Mouse (Mus musculus): ENCODE data around the gene Fcgr3. TPM values are rescaled to one million over a fixed set of nuclear protein-coding genes. Genes with fewer than 3 reads are reported as not detected.
"Not testable (repeated sequence)": the region's sequence is repeated elsewhere in the genome, so short reads cannot be mapped to it uniquely, and the experiment has no call there.

Gene Fcgr3
- polyA plus RNA-seq (2016; fragmentation: Nextera tagmentation; extraction: Ambion mirVana): 3.8 and 5.5 TPM in 2 replicates

GRCm38 (mm10) chr1:171064491-171065242 is at the start of gene Fcgr3:
Gene Fcgr3 (minus strand): TSS chr1:171064935.
- H3K27ac ChIP-seq (replicated peaks); H3K36me3 ChIP-seq (replicated peaks); H3K9me3 ChIP-seq: not testable (repeated sequence)
- 1% methylated on average over 45 of the region's 75 CpGs for WGBS
- H3K27me3 ChIP-seq (replicated peaks; ENCODE audit: low read depth, poor library complexity, severe bottlenecking): peaks cover 48% of the 10 kb centered on the region
- peak within 1 kb of the TSS; percentile 48 for H3K4me3 ChIP-seq
- peaks cover 13% of the 10 kb centered on the region for H3K4me1 ChIP-seq
- peak; percentile 88 for DNase-seq (ENCODE audit: low spot score)

GRCm38 (mm10) chr1:171113873-171114299 is 49.2 kb upstream of the Fcgr3 start, which contains the start of gene Cfap126:
Gene Cfap126 (plus strand): TSS chr1:171113918.
- no peaks in the 10 kb centered on the region for H3K27me3 ChIP-seq (replicated peaks; ENCODE audit: low read depth, poor library complexity, severe bottlenecking)
- H3K4me3 ChIP-seq: peak within 1 kb of the TSS; percentile 68
- H3K4me1 ChIP-seq: peaks cover 20% of the 10 kb centered on the region
- WGBS: under 1% methylated on average over 24 of the region's 24 CpGs
- H3K9me3 ChIP-seq: no peaks in the 10 kb centered on the region
- H3K27ac ChIP-seq (replicated peaks): peak within 1 kb of the TSS; percentile 87
- peak; percentile 81 for DNase-seq (ENCODE audit: low spot score)
- no peaks in the 10 kb centered on the region for H3K36me3 ChIP-seq (replicated peaks)

- Histone ChIP-seq H3K4me1 (peaks cover 20% of the 10 kb centered on the region), H3K4me3 (no peak overlapping the region), H3K27me3 (replicated peaks; ENCODE audit: low read depth, poor library complexity, severe bottlenecking) (no peaks in the 10 kb centered on the region), H3K36me3 (replicated peaks) (no peaks in the 10 kb centered on the region), H3K27ac (replicated peaks) (no peak overlapping the region), H3K9me3 (no peaks in the 10 kb centered on the region)
- WGBS: 77% methylated on average over 4 of the region's 4 CpGs
- DNase-seq (ENCODE audit: low spot score): no peak
Measured at GRCm38 (mm10) chr1:171112986-171113385, 48.3 kb upstream of the Fcgr3 start.

- peak overlapping the region; percentile 67 for H3K4me3 ChIP-seq
- no peaks in the 10 kb centered on the region for H3K27me3 ChIP-seq (replicated peaks; ENCODE audit: low read depth, poor library complexity, severe bottlenecking)
- H3K36me3 ChIP-seq (replicated peaks): no peaks in the 10 kb centered on the region
- WGBS: 3% methylated on average over 15 of the region's 15 CpGs
- DNase-seq (ENCODE audit: low spot score): peak; percentile 73
- peak overlapping the region; percentile 69 for H3K27ac ChIP-seq (replicated peaks)
- no peaks in the 10 kb centered on the region for H3K9me3 ChIP-seq
- peaks cover 20% of the 10 kb centered on the region for H3K4me1 ChIP-seq
Measured at GRCm38 (mm10) chr1:171111781-171112575, 47.2 kb upstream of the Fcgr3 start.

GRCm38 (mm10) chr1:171111020-171111780 is 46.5 kb upstream of the Fcgr3 start:
- peaks cover 20% of the 10 kb centered on the region for H3K4me1 ChIP-seq
- no peaks in the 10 kb centered on the region for H3K36me3 ChIP-seq (replicated peaks)
- H3K27me3 ChIP-seq (replicated peaks; ENCODE audit: low read depth, poor library complexity, severe bottlenecking): no peaks in the 10 kb centered on the region
- peak overlapping the region; percentile 86 for H3K27ac ChIP-seq (replicated peaks)
- peak overlapping the region; percentile 67 for H3K4me3 ChIP-seq
- H3K9me3 ChIP-seq: no peaks in the 10 kb centered on the region
- WGBS: under 1% methylated on average over 38 of the region's 38 CpGs
- DNase-seq (ENCODE audit: low spot score): peak; percentile 95

GRCm38 (mm10) chr1:171110659-171111019 is 45.9 kb upstream of the Fcgr3 start:
- H3K4me1 ChIP-seq: peaks cover 20% of the 10 kb centered on the region
- DNase-seq (ENCODE audit: low spot score): peak; percentile 70
- peak overlapping the region; percentile 86 for H3K27ac ChIP-seq (replicated peaks)
- peak overlapping the region; percentile 67 for H3K4me3 ChIP-seq
- H3K36me3 ChIP-seq (replicated peaks): no peaks in the 10 kb centered on the region
- 10% methylated on average over 15 of the region's 15 CpGs for WGBS
- H3K27me3 ChIP-seq (replicated peaks; ENCODE audit: low read depth, poor library complexity, severe bottlenecking): no peaks in the 10 kb centered on the region
- H3K9me3 ChIP-seq: no peaks in the 10 kb centered on the region

GRCm38 (mm10) chr1:171109620-171110019 is 44.9 kb upstream of the Fcgr3 start:
- Histone ChIP-seq H3K4me1 (peaks cover 20% of the 10 kb centered on the region), H3K27ac (replicated peaks) (no peak overlapping the region), H3K4me3 (0 out of 2 replicates have a peak overlapping the region, but pooled peaks have one; percentile 67), H3K9me3 (no peaks in the 10 kb centered on the region), H3K36me3 (replicated peaks) (no peaks in the 10 kb centered on the region), H3K27me3 (replicated peaks; ENCODE audit: low read depth, poor library complexity, severe bottlenecking) (no peaks in the 10 kb centered on the region)
- WGBS: 32% methylated on average over 9 of the region's 9 CpGs
- DNase-seq (ENCODE audit: low spot score): no peak

GRCm38 (mm10) chr1:171105226-171105625 is 40.5 kb upstream of the Fcgr3 start:
- Histone ChIP-seq H3K36me3 (replicated peaks) (no peaks in the 10 kb centered on the region), H3K27me3 (replicated peaks; ENCODE audit: low read depth, poor library complexity, severe bottlenecking) (0 out of 2 replicates have a peak, but pooled peaks cover 4% of the 10 kb centered on the region), H3K4me3 (0 out of 2 replicates have a peak overlapping the region, but pooled peaks have one; percentile 6), H3K27ac (replicated peaks) (no peak overlapping the region), H3K9me3 (no peaks in the 10 kb centered on the region), H3K4me1 (peaks cover 17% of the 10 kb centered on the region)
- WGBS: 68% methylated on average over 6 of the region's 6 CpGs
- DNase-seq (ENCODE audit: low spot score): no peak

- Histone ChIP-seq H3K27me3 (replicated peaks; ENCODE audit: low read depth, poor library complexity, severe bottlenecking) (0 out of 2 replicates have a peak, but pooled peaks cover 4% of the 10 kb centered on the region), H3K36me3 (replicated peaks) (no peaks in the 10 kb centered on the region), H3K4me1 (peaks cover 14% of the 10 kb centered on the region), H3K9me3 (no peaks in the 10 kb centered on the region), H3K4me3 (peak overlapping the region; percentile 66), H3K27ac (replicated peaks) (no peak overlapping the region; the same call in 1 of the 2 replicates)
- 9% methylated on average over 10 of the region's 10 CpGs for WGBS
- DNase-seq (ENCODE audit: low spot score): no peak
Measured at GRCm38 (mm10) chr1:171103179-171103840, 38.6 kb upstream of the Fcgr3 start.

- peak; percentile 93 for DNase-seq (ENCODE audit: low spot score)
- Histone ChIP-seq H3K27me3 (replicated peaks; ENCODE audit: low read depth, poor library complexity, severe bottlenecking) (0 out of 2 replicates have a peak, but pooled peaks cover 4% of the 10 kb centered on the region), H3K4me3 (peak overlapping the region; percentile 66), H3K9me3 (no peaks in the 10 kb centered on the region), H3K36me3 (replicated peaks) (no peaks in the 10 kb centered on the region), H3K27ac (replicated peaks) (peak overlapping the region; percentile 80), H3K4me1 (peaks cover 16% of the 10 kb centered on the region)
- WGBS: under 1% methylated on average over 35 of the region's 35 CpGs
Measured at GRCm38 (mm10) chr1:171102547-171103177, 37.9 kb upstream of the Fcgr3 start.

- peak overlapping the region; percentile 80 for H3K27ac ChIP-seq (replicated peaks)
- H3K4me3 ChIP-seq: peak overlapping the region; percentile 66
- WGBS: under 1% methylated on average over 40 of the region's 40 CpGs
- peaks cover 23% of the 10 kb centered on the region for H3K4me1 ChIP-seq
- H3K27me3 ChIP-seq (replicated peaks; ENCODE audit: low read depth, poor library complexity, severe bottlenecking): 0 out of 2 replicates have a peak, but pooled peaks cover 8% of the 10 kb centered on the region
- no peaks in the 10 kb centered on the region for H3K9me3 ChIP-seq
- H3K36me3 ChIP-seq (replicated peaks): no peaks in the 10 kb centered on the region
- DNase-seq (ENCODE audit: low spot score): peak; percentile 90
Measured at GRCm38 (mm10) chr1:171101733-171102546, 37.2 kb upstream of the Fcgr3 start.
